Mouse (Mus musculus) adrenal gland, adult 18-20 months (tissue): ENCODE measurements around the gene Bhlhe40. TPM values are rescaled to one million over a fixed set of nuclear protein-coding genes. Genes with fewer than 3 reads are reported as not detected.

Experiments used
- DNase-seq, 2 experiments: peaks; one replicate each; pipeline ENCODE4 v3.0.0; 2021 to 2022; ENCODE audit warnings: low spot score in 2 of 2
- long read RNA-seq, 2 experiments: library from polyadenylated mRNA; stranded (forward); transcript quantifications; one replicate each; pipeline ENCODE4 v2.0.0; 2021
- total RNA-seq, 2 experiments: library from RNA; stranded (reverse); gene quantifications; 1 replicate in 1 of 2; 2 replicates in 1 of 2; pipeline ENCODE4 v1.2.3; 2021

The Bhlhe40 gene
- 10 to 100 TPM; 66.3 to 85.9 TPM for total RNA-seq
- long read RNA-seq, experiment 1, transcript Bhlhe40-201 (5 exons, 3,113 nt), result major isoform, 64 of 67 reads
- long read RNA-seq, experiment 1, partial matches to known transcripts, result 1 of 67 reads
- long read RNA-seq, experiment 1, other reads (novel, unspliced or antisense), result 0 of 67 reads
- long read RNA-seq, experiment 2, transcript Bhlhe40-201 (5 exons, 3,113 nt), result major isoform, 28 of 49 reads
- long read RNA-seq, experiment 2, transcript Bhlhe40-204 (1 exons, 2,620 nt), result minor isoform, 14 of 49 reads
- long read RNA-seq, experiment 2, partial matches to known transcripts, result 0 of 49 reads
- long read RNA-seq, experiment 2, other reads (novel, unspliced or antisense), result 7 of 49 reads

DNA sequence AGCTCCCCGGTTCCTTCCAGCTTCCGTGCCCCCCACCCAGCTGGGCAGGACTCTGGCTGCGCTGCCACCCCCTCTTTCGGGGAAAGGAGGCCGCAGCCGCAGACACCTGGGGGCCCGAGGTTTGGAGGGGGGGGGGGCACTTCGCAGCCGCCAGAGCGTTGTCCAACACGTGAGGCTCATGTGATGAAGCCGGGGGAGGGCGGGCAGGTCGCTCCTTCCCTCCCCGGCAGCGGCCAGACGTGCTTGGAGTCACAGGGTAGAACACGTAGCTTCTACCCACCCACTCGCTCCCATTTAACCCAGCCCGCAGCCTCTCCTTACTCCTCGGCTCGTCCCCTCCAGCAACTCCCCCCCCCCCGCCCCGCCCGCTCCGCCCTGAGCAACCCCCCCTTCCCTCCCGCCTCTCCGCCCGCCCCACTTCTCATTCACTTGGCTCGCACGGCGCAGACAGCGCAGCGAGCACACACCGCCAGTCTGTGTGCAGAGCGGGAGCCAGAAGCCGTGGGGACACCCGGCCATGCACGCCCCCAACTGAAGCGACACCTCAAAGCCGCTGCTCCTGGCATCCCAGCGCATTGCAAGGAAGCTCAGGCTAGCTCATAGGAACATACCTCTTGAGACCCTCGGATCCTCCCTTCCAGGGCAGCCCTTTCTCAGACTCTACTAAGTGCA is at the start of gene Bhlhe40:
Gene Bhlhe40, plus strand, starts transcription at position 424 of the 672 bp plus-strand sequence.
- peak; percentile 80 to 82 for DNase-seq

DNA sequence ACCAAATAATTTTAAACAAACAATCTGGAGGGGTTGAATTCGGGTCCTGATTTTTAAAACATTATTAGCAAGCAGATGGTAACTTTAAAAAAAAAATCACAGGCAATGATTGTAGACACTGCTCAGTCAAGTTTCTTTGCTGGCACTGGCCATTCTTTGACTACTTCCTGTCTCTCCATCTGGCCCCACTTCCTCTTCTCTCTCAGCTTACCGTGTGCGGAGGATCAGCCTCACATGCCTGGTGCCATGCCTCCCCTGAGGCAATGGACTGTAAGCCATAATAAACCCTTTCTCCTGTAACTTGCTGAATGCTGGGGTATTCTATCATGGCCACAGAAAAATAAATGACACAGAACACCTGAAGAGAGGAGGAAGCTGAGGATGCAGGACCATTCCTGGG is 48.8 kb upstream of the Bhlhe40 start:
- no peak for DNase-seq

DNA sequence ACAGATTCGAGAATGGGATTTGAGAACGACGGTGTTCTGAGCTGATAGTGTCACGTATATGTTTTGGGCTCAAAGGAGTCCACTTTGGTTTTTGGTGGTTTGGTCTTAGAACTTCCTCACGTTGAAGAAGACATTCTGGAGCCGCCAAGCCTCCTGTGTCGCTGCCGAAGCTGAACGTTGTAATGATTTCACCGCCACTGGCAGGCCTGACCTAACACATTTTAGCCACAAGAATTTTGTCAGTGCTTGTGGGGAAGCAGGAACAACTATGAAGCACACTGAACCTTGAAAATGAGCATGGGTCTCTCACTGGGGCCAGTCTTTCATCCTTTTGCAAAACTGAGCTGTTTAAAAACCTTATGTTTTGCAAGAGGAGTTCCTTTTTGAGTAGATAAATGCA is 42.4 kb upstream of the Bhlhe40 start:
- no peak for DNase-seq

DNA sequence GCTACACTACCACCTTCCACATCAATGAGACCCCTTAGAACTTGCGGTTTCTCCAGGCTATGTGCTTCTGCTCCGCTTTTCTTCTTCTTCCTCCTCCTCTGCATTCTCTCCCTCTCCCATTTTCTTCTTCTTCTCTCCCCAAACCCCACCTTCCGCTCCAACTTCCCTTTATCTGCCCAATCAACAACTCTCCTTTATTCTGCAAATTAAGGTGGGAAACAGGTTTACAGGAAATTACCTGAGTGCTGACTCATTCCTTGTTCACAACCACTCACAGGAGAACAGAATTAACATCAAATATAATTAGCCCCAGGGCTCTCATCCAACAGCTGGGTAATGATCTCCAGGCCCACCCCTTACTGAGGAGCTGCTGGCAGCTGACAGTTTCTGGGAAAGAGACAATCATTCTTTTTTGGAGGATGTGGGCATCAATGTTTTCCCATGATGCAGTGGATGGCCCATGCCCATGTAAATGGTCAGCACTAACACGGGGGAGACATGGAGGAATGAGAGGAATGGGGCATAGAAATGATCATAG is 37.3 kb upstream of the Bhlhe40 start:
- DNase-seq, result no peak

DNA sequence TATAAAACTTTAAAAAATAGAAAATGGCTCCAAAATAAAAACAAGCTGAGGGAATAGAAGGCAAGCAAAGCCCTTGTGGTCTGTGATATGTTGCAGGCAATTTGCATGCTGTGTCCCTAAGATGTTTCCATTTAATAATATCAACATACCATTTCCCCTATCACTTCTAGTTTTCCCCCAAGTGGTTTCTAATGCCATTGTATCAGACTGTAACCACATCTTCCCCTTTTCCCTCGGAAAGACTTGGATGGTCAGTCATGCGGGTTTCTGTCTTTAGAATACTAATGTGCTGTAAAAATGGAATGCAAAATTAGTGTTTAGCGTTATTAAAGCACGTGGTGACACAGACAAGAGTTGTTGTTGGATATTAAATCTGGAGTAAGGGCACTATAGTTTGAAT is 35.5 kb upstream of the Bhlhe40 start:
- no peak for DNase-seq

DNA sequence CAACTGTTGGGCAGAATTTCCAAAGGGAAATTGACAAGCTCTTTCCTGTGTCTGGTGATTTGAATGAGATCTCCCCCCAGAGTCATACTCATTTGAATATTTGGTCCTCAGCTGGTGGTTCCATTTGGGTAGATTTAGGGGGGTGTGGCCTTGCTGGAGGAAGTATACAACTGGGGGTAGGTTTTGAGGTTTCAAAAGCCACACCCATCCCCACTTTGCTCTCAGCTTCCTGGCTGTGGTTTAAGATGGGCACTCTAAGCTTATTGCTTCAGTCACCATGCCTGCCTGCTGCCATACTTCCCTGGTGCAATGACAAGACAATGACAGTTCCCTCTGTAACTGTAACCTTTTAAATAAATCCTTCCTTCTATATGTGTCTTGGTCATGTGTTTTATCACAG is 29.7 kb upstream of the Bhlhe40 start:
- DNase-seq, result no peak

DNA sequence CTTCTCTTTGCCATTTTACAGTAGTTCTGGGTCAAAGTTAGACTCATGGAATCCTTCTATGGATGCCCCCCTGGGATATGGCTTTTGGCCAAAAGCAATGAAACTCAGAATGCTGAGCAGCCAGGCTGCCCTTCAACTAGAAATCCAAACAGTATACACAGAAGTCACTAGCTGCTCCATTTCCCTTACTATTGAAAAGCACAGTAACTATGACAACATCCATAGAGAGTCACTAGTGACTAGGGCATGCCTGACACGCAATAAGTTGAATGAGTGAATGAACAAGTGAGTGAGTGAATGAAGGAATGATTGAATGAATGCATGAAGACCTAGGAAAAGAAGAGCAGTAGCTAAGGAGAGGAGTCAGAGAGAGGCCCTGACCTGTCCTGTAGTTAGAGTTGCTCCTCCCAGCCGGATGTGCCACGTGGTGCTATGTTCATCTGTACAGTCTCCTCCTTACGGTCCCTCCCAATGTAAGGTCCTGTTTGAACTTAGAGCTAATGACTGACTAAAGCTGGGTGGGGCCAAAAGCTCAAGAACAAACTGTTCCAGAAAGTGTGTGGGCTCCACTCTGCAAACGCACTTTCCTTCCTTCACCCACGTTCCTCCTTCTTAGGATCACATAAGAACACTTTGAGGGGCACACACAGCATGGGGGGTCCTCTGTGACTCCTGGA is 22.1 kb upstream of the Bhlhe40 start:
- DNase-seq, result no peak

DNA sequence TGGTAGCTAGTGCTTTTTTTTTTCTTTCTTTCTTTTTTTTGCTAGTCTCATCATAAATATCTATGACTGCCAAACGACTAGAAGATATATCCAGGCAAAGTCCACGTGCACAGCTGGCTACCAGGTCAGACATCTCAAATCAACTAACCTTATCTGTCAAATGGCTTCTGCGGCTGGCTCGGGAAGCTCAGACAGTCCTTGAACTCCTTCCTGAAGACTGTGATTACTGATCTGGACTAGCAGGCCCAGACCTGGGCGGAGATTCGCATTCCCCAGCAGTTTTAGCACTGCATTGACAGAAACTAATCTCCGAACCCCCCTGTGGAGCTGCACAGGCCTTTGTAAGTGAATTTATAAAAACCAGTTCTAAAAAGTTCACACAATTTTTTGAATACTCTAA is 18.4 kb upstream of the Bhlhe40 start:
- no peak for DNase-seq

DNA sequence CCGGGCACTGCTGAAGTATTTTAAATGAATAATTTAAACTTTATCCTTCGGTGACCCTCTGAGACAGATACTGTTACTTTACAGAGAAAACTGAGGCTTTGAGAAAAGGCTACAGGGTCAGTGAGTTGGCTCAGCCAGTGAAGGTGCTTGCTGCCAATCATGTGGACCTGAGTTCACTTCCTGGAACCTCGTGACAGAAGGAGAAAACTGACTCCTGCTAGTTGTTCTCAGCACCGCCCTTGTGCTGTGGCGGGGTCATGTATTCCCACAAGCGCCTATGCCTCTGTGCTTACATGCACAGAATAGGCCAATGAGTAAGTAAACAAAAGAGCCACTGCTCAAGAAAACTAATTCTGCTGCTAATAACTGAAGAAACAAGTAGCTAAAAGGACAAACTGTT is 17.4 kb upstream of the Bhlhe40 start:
- no peak for DNase-seq

DNA sequence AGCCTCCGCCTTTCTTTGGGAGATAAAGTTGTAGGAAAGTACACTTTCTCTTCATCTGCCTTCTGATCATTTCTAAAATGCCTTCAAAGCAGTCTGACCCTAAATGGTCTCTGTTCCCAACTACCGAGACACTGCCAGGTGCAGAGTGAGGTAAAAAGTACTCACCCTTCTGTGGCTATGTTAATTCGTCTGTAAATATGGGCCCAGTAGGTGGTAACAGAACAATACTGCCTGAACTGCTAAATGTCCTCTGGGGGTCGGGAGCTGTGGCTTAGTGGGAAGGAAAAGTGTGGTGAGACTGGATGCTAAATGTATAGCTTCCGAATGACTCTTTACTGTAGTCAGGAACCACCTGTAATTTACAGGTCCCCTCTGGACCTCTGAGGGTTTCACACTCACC is 16.1 kb upstream of the Bhlhe40 start:
- no peak for DNase-seq

DNA sequence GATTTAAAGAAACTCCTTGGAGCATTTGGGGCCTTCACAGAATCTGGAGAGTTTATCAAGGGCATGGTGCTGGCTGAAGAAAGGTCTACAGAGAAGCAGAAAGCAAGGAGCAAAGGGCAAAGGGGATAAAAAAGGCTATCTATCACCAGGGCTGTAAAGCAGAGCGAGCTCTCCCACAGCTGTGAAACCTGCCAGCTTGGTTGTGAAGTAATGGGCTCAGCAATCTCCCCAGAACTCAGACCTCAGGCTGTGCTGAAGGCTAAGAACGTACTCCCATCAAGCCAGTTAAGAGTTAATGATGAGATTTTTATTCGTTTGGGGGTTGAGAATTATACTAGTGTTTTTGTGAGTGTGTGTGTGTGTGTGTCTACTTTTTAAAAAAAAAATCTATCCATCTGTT is 13.3 kb upstream of the Bhlhe40 start:
- no peak for DNase-seq

DNA sequence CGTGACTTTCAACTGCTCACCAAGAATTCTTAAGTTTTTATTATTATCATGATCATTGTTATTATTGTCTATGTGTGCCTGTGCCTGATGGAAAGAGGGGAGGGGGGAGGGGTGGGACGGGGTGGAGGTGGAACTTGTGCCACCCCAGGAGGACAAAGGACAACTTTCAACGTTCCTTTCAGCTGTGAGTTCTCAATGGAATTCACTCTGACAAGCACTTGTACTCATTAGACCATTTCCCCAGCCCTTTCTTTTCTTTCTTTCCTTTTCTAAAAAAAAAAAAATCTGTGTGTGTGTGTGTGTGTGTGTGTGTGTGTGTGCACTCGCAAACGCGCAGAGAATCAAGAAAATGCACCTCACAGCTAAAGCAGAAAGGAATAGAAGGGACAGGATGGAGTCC is 12.4 kb upstream of the Bhlhe40 start:
- DNase-seq, result no peak

DNA sequence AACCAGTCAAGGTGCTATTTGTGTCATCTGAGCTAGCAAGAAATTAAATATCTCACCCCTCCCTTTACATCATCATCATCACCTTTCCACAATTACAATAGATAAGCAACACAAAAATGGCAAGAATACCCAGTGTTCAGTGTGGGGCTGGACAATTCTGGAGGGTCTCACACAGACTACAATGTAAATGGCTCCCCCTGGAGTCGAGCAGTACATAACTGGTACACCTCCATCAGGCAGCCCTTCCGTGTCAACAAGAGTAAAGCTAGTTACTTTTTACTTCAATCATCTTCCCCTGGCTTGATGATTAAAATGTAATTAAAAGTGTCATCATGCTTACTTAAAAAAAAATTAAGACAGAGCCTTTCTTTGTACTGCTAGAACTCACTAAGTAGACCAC is 4.6 kb upstream of the Bhlhe40 start:
- no peak for DNase-seq

DNA sequence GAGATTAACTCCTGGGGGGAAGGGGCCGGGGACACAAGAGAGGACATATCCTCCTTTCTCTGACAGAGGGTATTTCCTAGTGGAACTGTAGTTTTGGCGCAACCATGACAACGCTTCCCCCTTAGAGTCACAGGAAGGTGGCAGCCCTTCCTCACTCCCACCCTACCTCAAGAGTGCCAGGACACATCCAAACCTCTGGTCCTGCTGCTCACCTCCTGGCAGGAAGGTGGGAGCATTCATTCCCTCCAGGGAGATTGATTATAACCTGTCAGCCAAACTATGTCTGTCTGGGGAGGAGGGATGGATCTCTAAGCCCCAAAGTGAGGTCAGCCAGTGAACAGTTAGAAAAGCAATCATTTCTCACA is 2.4 kb upstream of the Bhlhe40 start:
- DNase-seq, result no peak

DNA sequence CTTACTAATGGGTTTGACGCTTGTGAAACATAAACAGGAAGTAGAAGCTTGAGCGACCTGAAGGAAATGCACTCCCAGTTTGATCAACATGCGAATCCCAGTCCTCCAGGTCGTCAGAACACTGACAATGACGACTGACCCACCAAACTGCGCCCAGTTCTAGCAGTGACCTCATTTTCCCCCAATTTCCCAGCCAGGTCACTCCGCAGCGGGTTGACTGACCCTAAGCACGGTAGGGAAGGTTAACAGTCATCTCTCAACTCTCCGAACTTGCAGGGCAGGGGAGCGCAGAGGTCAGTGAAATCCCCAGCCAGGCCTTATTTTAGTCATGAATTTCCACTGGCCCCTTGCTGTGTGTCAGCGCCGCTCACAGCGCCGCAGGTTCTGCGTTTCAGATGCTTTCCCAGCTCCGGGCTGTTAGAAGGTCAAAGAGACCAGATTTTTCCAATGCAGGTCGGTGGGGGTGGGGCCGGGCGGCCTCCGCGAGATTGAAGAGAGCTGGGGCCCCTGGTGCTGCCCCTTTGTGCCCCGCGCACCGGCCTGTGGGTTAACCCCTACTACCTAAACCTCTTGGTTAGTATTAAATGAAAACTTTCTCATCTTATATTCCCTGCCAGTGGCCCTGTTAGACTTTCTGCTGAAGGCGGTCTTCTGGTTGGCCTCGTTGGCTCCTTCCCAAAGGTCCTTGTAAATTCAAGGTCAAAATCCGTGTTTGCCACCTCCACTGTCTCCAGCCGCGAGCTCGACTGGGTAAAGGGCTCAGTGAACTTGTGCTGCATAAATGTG is 1.8 kb upstream of the Bhlhe40 start:
- DNase-seq, result peak; percentile 56 to 70

DNA sequence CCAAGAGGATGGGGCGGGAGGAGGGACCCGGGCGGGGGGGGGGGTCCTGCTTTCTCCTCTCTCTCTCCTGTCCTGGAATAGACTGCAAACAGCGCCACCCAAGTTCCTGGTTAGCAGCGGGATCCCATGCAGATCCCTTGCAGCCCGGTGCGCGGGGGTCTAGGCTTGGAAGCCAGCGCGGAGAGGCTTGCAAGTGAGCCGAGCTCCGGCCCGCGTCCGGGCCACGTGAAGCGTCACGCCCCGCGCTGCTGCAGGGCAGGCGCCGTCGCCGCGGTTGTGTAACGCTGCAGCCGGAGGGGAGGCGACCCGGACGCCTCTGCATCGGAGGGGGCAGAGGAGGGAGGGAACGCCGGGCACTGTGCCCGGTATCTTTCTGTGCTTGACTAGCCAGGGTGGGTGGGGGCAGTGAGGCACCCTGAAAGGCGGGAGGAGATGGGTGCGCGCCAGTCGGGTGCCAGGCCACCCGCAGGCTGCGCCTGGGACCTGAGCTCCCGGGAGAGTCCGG is 1.2 kb upstream of the Bhlhe40 start:
- peak; percentile 89 to 91 for DNase-seq

DNA sequence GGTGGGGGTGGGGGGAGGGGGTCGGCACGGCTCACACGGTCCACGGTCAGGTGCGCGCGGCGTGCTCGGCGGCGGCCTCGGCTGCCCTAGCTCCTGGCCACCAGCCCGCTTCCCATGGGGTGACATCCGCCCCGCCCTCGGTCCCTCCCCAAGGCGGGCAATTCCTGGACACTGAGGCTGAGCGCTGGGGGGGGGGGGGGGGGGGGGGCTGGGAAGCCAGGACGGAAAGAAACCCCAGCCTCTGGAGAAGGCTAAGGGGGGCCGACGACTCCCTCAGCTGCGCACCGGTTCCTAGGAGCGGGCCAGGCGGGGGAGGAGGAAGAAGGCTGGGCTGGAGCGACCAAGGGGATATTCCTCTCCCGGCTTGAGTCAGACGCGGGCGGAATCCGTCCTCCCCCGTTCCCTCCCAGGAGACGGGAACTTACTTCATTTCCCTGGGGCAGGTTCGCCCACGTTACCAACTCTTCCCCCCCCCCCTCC is 663 bp upstream of the Bhlhe40 start:
- peak; percentile 89 for DNase-seq

DNA sequence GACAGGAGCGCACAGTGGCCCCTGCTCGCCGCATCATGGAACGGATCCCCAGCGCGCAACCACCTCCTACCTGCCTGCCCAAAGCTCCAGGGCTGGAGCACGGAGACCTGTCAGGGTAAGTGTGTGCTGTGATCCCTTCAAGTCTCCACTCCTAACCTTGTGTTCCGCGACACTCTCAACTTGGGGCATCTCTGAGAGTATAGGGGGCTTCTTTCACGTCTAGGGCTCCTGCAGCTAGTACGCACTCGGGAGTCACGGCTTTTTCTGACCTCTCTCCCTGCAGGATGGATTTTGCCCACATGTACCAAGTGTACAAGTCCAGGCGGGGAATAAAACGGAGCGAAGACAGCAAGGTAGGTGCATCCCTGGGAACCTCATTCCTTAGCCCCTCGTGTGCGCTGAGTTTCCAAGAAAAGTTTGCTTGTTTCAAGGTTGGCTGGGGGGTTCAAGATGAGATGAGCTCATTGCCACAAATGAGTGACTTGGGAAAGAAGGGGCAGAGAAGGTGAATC is 505 bp downstream of the Bhlhe40 start:
- DNase-seq, result no peak

DNA sequence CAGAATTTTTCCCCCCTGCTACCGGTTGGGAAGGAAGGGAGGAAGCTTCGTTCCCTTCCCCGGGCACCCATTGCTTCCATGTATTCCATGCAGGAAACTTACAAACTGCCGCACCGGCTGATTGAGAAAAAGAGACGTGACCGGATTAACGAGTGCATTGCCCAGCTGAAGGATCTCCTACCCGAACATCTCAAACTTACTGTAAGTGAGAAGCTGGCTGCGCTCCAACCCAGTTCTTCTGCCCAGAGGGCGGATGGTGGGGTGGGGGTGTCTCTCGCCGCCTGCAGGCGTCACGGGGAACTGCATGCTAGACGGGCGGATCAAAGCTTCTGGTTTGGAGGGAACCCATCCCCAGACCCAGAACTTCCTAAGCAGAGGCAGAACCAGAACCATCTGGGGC is 983 bp downstream of the Bhlhe40 start:
- DNase-seq, result peak; percentile 90 to 94

DNA sequence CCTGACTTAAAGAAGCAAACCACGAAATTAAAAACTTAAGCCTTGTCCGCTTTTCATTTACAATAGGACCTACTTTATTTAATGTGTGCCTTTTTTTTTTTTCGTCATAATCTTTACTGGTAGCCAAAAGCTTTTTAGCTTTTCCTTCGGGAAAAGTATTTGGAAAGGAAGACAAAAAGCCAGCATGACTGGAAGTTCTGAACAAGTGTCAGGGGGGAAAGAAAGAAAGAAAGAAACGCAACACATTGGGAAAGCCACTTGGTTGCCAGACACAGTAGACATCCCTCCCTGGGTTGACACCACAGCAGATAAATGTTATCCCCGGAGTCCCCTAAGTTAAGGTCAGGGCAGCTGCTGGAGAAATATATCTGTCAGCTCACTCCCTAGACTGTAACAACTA is 1.5 kb downstream of the Bhlhe40 start:
- DNase-seq, result no peak
